Mouse (Mus musculus) hindbrain, embryonic 11.5 days (tissue): ENCODE data around the gene Keg1. TPM values are rescaled to one million over a fixed set of nuclear protein-coding genes. Genes with fewer than 3 reads are reported as not detected.

Experiments used
- ATAC-seq: fragments of 200-750 bp; cut with Nextera tagmentation; 2 replicates; pipeline ENCODE4 v1.8.0; 2017; ENCODE audit warnings: mild to moderate bottlenecking, moderate TSS enrichment, moderate library complexity; ENCODE audit not compliant: low FRiP score
- DNase-seq: peaks from one replicate; pipeline ENCODE4 v3.0.0-alpha.2; 2015; ENCODE audit warnings: low spot score
- H3K27ac ChIP-seq: fragments of 300-500 bp; sonication (generic); 2 replicates; pipeline ENCODE4 v1.5.1; 2014; ENCODE audit warnings: mild to moderate bottlenecking, low read depth, low read length
- H3K27me3 ChIP-seq: fragments of 300-500 bp; sonication (generic); 2 replicates; pipeline ENCODE4 v1.6.1; 2014; ENCODE audit warnings: mild to moderate bottlenecking, low read length, moderate library complexity, mixed read lengths; ENCODE audit not compliant: control insufficient read depth, insufficient read depth
- H3K36me3 ChIP-seq: fragments of 300-500 bp; sonication (generic); 2 replicates; pipeline ENCODE4 v1.6.1; 2014; ENCODE audit warnings: mild to moderate bottlenecking, low read length, moderate library complexity, mixed read lengths; ENCODE audit not compliant: control insufficient read depth, insufficient read depth
- H3K4me1 ChIP-seq: fragments of 300-500 bp; sonication (generic); replicated peaks from 2 replicates; pipeline ENCODE4 v1.6.1; 2014; ENCODE audit warnings: low read length, mixed read lengths; ENCODE audit not compliant: control insufficient read depth, insufficient read depth
- H3K4me2 ChIP-seq: fragments of 300-500 bp; sonication (generic); replicated peaks from 2 replicates; pipeline ENCODE4 v1.6.1; 2014; ENCODE audit warnings: mild to moderate bottlenecking, low read depth, low read length
- H3K4me3 ChIP-seq: fragments of 300-500 bp; sonication (generic); 2 replicates; pipeline ENCODE4 v1.5.1; 2014; ENCODE audit warnings: low read depth, low read length
- H3K9ac ChIP-seq: fragments of 300-500 bp; sonication (generic); 2 replicates; pipeline ENCODE4 v1.6.1; 2014; ENCODE audit warnings: low read depth, low read length
- H3K9me3 ChIP-seq: fragments of 300-500 bp; sonication (generic); 2 replicates; pipeline ENCODE4 v1.6.1; 2016; ENCODE audit warnings: low read length; ENCODE audit not compliant: control insufficient read depth
- WGBS: fragments of 180-500 bp; shearing (Covaris S2); extraction: QIAGEN DNeasy Blood & Tissue Kit; methylation state at CpG from one replicate; pipeline ENCODE4 v1.1.7; 2014; 5-methylcytosine and 5-hydroxymethylcytosine counted together
- polyA plus RNA-seq: library from polyadenylated mRNA; unstranded; fragments of >200 nt; fragmentation: Nextera tagmentation; extraction: Ambion mirVana; gene quantifications from 2 replicates; pipeline ENCODE4 v1.2.1, GENCODE M21; 2014

Keg1 gene
- polyA plus RNA-seq, 1 experiment from 2014 or later: not detected

DNA sequence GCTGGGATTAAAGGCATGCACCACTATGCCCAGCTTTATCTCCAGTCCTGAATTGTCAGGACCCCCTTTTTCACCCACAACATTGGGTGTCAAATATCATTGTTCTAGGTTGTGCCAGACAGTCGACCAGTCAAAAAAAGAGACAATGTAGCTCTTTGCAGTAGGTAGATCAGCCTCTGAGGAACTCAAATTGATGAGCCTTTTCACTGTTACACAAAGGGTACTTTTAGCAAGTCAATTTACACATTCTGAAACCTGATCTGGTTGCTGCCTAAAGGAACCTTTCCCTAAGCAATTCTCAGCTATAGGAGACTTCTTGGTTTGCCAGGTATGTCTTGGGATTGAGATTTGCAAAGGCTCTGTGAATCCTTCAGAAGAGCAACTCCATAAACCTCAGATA lies 35.5 kb downstream of the Keg1 start:
- Histone ChIP-seq H3K4me3 (no peak overlapping the region), H3K4me2 (no peak overlapping the region), H3K27ac (no peak overlapping the region), H3K9ac (no peak overlapping the region), H3K27me3 (no peaks in the 10 kb centered on the region), H3K36me3 (no peaks in the 10 kb centered on the region), H3K4me1 (no peaks in the 10 kb centered on the region), H3K9me3 (no peaks in the 10 kb centered on the region)
- WGBS: 66% methylated on average over 1 of the region's 1 CpGs
- no peak for DNase-seq
- ATAC-seq: no peak

- DNase-seq: no peak
- Histone ChIP-seq H3K4me1 (no peaks in the 10 kb centered on the region), H3K36me3 (no peaks in the 10 kb centered on the region), H3K27ac (no peak overlapping the region), H3K27me3 (no peaks in the 10 kb centered on the region), H3K9ac (no peak overlapping the region), H3K4me3 (no peak overlapping the region), H3K9me3 (no peaks in the 10 kb centered on the region), H3K4me2 (no peak overlapping the region)
- no peak for ATAC-seq
- 85% methylated on average over 2 of the region's 2 CpGs for WGBS
These were observed 36.4 kb downstream of the Keg1 start for GRCm38 (mm10) chr19:12731950-12732349.

DNA sequence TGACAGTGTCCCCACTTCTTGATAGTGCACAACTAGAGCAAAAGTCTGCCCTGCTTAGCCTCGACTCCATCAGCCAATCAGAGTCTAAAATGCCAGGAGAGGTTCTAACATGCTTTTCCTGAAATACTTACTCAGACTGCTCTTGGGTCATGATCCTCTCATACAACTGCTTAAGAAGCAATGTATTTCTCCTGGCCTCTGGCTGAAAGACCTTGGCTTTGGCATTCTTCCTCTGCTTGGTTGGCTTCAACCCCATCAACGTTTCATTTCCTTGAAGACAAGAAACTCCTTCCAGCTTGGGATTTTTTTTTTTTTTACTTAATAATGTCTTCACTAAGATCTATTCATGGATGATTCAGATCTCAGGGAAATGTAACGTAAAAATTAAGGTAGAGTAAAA lies 60.7 kb downstream of the Keg1 start:
- Histone ChIP-seq H3K36me3 (no peaks in the 10 kb centered on the region), H3K9me3 (no peaks in the 10 kb centered on the region), H3K27ac (no peak overlapping the region), H3K9ac (no peak overlapping the region), H3K4me3 (no peak overlapping the region), H3K4me1 (no peaks in the 10 kb centered on the region), H3K27me3 (no peaks in the 10 kb centered on the region), H3K4me2 (no peak overlapping the region)
- no peak for ATAC-seq
- DNase-seq: no peak
- 85% methylated on average over 3 of the region's 3 CpGs for WGBS

DNA sequence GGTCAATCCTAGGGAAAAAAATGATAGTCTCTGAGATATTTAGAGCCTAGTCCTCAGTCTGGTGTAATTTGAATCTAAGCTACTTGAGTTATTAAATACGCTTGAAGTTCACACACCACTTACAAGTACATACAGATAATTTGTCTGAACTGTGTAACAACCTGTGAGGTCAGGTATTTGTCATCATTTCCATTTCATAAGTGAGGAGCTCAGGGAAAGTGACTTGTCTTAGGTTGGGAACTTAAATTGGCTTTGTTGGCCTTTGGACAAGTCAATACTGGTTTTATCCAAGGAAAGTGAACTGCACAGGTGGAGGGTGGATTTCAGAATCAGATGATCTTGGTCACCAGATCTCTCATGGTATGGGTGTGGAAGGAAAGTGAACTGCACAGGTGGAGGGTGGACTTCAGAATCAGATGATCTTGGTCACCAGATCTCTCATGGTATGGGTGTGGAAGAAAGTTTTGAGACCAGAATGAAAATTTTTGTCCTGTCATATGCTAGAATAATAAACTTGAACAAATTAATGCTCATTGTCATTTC lies 63.4 kb downstream of the Keg1 start:
- Histone ChIP-seq H3K36me3 (peaks cover 4% of the 10 kb centered on the region; the same call in 1 of the 2 replicates), H3K4me2 (no peak overlapping the region), H3K27me3 (no peaks in the 10 kb centered on the region), H3K9me3 (no peaks in the 10 kb centered on the region), H3K27ac (no peak overlapping the region), H3K9ac (no peak overlapping the region), H3K4me3 (no peak overlapping the region), H3K4me1 (no peaks in the 10 kb centered on the region)
- ATAC-seq: no peak
- DNase-seq: no peak
- WGBS: 86% methylated on average over 1 of the region's 1 CpGs

DNA sequence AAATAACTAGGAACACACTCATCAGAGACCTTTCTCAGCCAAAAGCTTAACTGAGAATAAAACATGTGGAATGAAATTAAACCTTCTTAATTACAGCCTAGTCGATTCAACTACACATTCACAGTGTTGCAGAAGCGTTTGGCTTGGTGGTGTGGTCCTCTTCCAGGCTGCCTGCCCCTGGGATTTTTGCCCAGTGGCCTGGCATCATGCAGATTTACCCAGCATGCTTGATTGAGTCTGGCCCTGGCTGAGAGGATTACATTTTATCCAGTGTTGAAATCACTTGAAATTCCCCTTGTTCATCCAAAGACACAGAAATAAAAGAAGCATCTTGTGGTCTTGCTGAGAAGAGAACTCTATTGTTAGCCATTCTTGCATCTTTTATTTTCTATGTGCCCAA lies 64.1 kb downstream of the Keg1 start:
- H3K36me3 ChIP-seq: peaks cover 5% of the 10 kb centered on the region; the same call in 1 of the 2 replicates
- H3K9me3 ChIP-seq: no peaks in the 10 kb centered on the region
- WGBS: 80% methylated on average over 2 of the region's 2 CpGs
- no peak overlapping the region for H3K4me2 ChIP-seq
- DNase-seq (no peak), ATAC-seq (no peak)
- H3K9ac ChIP-seq: no peak overlapping the region
- no peak overlapping the region for H3K4me3 ChIP-seq
- no peak overlapping the region for H3K27ac ChIP-seq
- H3K4me1 ChIP-seq: no peaks in the 10 kb centered on the region
- H3K27me3 ChIP-seq: no peaks in the 10 kb centered on the region

GRCm38 (mm10) chr19:12762212-12763130 lies 66.9 kb downstream of the Keg1 start:
- 54% methylated on average over 2 of the region's 2 CpGs for WGBS
- DNase-seq (no peak), ATAC-seq (no peak)
- H3K9me3 ChIP-seq: no peaks in the 10 kb centered on the region
- no peak overlapping the region for H3K4me3 ChIP-seq
- H3K27ac ChIP-seq: no peak overlapping the region
- no peaks in the 10 kb centered on the region for H3K4me1 ChIP-seq
- peaks cover 7% of the 10 kb centered on the region; the same call in 1 of the 2 replicates for H3K36me3 ChIP-seq
- H3K27me3 ChIP-seq: no peaks in the 10 kb centered on the region
- no peak overlapping the region for H3K4me2 ChIP-seq
- H3K9ac ChIP-seq: no peak overlapping the region

DNA sequence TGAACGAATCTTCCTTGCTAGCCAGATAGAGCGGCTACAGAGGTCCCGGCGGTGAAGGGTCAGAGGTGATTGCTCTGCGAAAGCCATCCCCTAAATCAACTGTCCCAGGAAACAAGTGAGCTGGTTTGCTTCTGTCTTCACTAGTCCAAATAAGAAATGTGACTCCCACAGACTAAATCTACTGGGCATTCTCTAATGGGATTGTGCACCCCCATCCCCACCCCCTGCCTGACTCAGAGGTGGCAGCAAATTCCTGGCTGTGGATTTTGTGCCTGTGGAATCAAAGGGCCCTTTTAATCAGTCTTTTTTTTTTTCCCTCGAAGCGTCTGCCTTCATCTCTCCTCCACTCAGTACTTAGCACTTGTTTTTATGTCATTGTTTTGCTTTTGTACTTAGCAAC lies 69.7 kb downstream of the Keg1 start, which contains the start of gene Cntf:
Gene Cntf (minus strand): TSS at position 325 of the 400 bp plus-strand sequence.
- no peak for ATAC-seq
- no peak within 1 kb of the TSS for H3K4me2 ChIP-seq
- WGBS: 55% methylated on average over 7 of the region's 7 CpGs
- H3K36me3 ChIP-seq: peaks cover 10% of the 10 kb centered on the region; the same call in 1 of the 2 replicates
- H3K27ac ChIP-seq: no peak within 1 kb of the TSS
- H3K4me1 ChIP-seq: no peaks in the 10 kb centered on the region
- DNase-seq: no peak
- H3K9me3 ChIP-seq: no peaks in the 10 kb centered on the region
- H3K4me3 ChIP-seq: no peak within 1 kb of the TSS
- no peak within 1 kb of the TSS for H3K9ac ChIP-seq
- no peaks in the 10 kb centered on the region for H3K27me3 ChIP-seq
